Mouse (Mus musculus): Measurements from ENCODE around the gene Celf2.

GRCm38 (mm10) chr2:6721460-6722401 lies 787.6 kb downstream of the Celf2 start:
- TF ChIP-seq CTCF (IDR thresholded peaks at IDR 0.05; ENCODE audit: control insufficient read depth, insufficient read depth, insufficient replicate concordance, low read depth, low read length) = no peak
- TF ChIP-seq POLR2A (IDR thresholded peaks at IDR 0.05; ENCODE audit: control insufficient read depth, low read depth, low read length) = no peak
